In the genomic region with DNA sequence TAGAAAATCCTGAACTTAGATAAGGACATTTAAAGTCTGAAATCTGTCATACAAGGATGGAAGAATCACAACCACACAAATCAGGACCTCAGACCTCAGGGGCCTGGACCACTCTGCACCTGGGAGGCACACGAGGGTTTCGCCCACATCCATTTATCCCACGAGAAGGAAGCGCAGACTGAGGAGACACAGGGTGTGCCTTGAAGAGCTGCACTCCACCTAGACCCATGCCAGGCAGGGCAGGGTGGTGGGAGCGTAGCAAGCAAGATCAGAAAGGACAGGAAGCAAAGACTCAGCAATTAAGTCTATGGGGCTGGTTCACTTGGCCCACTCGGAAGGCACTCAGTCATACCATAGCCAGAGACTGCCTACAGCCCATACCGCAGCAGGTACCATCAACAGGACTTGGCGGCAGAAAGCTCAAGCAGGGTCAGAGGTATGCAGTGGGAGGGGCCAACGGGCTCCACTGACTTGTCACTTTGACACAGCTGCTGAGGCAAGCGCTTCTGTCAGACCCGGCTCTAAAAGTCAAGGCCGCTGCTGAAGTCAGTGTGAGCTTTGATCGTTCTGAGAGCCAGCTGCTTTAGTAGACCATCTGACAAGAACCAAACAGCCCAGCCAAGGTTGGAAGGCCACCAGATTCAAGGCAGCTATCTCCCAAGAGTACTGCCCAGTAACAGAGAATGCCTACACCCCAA, we compare ENCODE assay signal across 8 mouse cellular contexts.
DNase-seq lines count a peak whose midpoint lies in the region.

No protein-coding gene starts in this region.

- peak; percentile 50 for DNase-seq in thymus, postnatal 0 days (ENCODE audit: low spot score)
- no peak for DNase-seq in thymus, postnatal 25 days
- DNase-seq in gastrocnemius, postnatal 14 days, result peak; percentile 72
- DNase-seq in kidney, postnatal 25 days, result peak; percentile 73 to 86
- peak; percentile 20 for DNase-seq in ovary, postnatal 14 days (ENCODE audit: low spot score)
- DNase-seq in cerebellum, adult 9-11 months, result no peak
- no peak for DNase-seq in layer of hippocampus, adult 9-10 months (ENCODE audit: low spot score)
- no peak for DNase-seq in T-cell, adult 2 months (ENCODE audit: low spot score)

- intact Hi-C loops in gastrocnemius, postnatal 14 days (cut with DNase I; ENCODE audit: low total_unique reads), result no loop called here

Comparison
In these comparisons a context has a peak if more than half of its experiments do, and no peak if none do; other contexts are left out.
1. DNase-seq: peak in thymus, postnatal 0 days (single experiment), gastrocnemius, postnatal 14 days (single experiment), kidney, postnatal 25 days (2 of 2) and ovary, postnatal 14 days (single experiment); none in thymus, postnatal 25 days (single experiment), cerebellum, adult 9-11 months (single experiment), layer of hippocampus, adult 9-10 months (single experiment) and T-cell, adult 2 months (single experiment).